Mouse (Mus musculus): Measurements from ENCODE around the gene F830045P16Rik. TPM values are rescaled to one million over a fixed set of nuclear protein-coding genes. Genes with fewer than 3 reads are reported as not detected.

Gene F830045P16Rik
- not detected for total RNA-seq (2023)

DNA sequence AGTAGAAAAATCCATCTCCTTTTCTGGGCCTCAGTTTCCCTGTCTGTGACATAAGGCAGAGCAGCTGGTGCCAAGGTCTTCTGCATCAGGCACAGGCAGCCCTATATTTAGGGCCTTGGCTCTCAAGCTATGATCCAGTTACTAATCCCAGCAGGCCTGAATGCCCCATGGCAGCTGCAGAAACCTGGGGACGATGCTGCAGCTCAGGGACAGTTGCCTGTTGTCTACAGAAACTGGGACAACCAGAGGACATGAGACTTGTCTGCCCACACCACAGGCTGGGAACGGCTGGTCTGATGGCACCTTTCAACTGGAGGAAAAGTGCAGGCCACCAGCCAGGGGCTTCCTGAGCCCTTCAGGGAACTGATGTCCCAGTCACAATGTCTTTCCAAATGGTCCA lies at the start of gene F830045P16Rik:
TSS of gene F830045P16Rik (minus strand) at position 226 of the 400 bp plus-strand sequence.

Other genes starting within 250 kb of the F830045P16Rik start
- gene Ckap2l, start 239.4 kb downstream of the F830045P16Rik start, total RNA-seq (2023): 10 to 100 TPM; 31.4 to 35.0 TPM
- not detected for gene Il1a, start 226.6 kb downstream of the F830045P16Rik start, total RNA-seq (2023)
- gene Il1b, start 165.5 kb downstream of the F830045P16Rik start, total RNA-seq (2023): 100 to 1,000 TPM; 385 to 472 TPM
- gene Sirpa, start 56.2 kb upstream of the F830045P16Rik start, total RNA-seq (2023): 100 to 1,000 TPM; 370 to 385 TPM
- not detected for gene Pdyn, start 163.2 kb upstream of the F830045P16Rik start, total RNA-seq (2023)

Data from neutrophil, adult 83 days (primary cell).